Mouse (Mus musculus) liver, postnatal 0 days (tissue): Measurements from ENCODE around the gene Selenof.

Experiments used
- CTCF ChIP-seq: sonication (generic); IDR thresholded peaks from 2 replicates; pipeline ENCODE4 v1.5.1; 2016; ENCODE audit warnings: antibody characterized with exemption, low read depth
- EP300 ChIP-seq: IDR thresholded peaks from 2 replicates; pipeline ENCODE4 v1.6.1; 2016; ENCODE audit warnings: antibody characterized with exemption, low read depth, mild to moderate bottlenecking

GRCm38 (mm10) chr3:144550036-144550435 lies 20.1 kb upstream of the Selenof start:
- TF ChIP-seq CTCF = no peak
- no peak for TF ChIP-seq EP300
